In the genomic region with DNA sequence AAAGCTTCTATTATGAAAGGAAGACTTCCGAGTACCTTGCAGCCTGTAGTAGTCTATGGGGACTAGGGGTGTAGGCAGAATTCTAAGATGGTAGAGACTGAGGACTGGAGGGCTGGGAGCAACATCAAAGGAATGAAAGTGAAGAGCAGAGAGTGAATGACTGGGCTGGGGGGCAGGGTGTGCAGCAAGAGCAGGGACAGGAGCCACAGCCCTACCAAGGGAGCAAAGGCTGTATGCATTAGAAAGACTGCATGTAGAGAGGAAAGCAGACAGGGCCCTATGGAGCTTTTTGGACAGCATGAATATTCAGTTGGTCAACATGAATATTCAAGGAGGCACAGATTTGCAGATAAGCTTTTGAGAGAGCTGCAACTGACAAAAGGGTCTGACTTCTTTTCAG, we compare ENCODE assay signal across 20 mouse cellular contexts.
A peak's percentile ranks its signal among the peaks of the same experiment; 100 is the strongest.
DNase-seq lines count a peak whose midpoint lies in the region; ATAC-seq and TF ChIP-seq lines count a peak whose summit lies in the region.
"Had no signal": no experiment of that assay in that cellular context is flagged by ENCODE, and none has a peak within 500 bp of the region (broad histone marks: within the 10 kb centered on the region; RNA-seq: fewer than 3 reads in every experiment).

No protein-coding gene starts in this region.

- H3K27ac ChIP-seq in layer of hippocampus, adult 2 months: peak overlapping the region; percentile 53; the same call in 1 of the 2 replicates
- no peak overlapping the region for H3K27ac ChIP-seq in midbrain, embryonic 13.5 days
- no peak overlapping the region for H3K27ac ChIP-seq in midbrain, embryonic 10.5 days (replicated peaks)
- H3K27ac ChIP-seq: embryonic facial prominence, embryonic 10.5 days; forebrain, embryonic 10.5 days; gastrocnemius, adult 2 months; heart, embryonic 10.5 days; hindbrain, embryonic 14.5 days had no signal

- no peak overlapping the region for H3K4me3 ChIP-seq in layer of hippocampus, adult 2 months
- no peak overlapping the region for H3K4me3 ChIP-seq in midbrain, embryonic 13.5 days (replicated peaks)
- no peak overlapping the region for H3K4me3 ChIP-seq in midbrain, embryonic 10.5 days
- H3K4me3 ChIP-seq: embryonic facial prominence, embryonic 10.5 days; forebrain, embryonic 10.5 days; gastrocnemius, adult 2 months; heart, embryonic 10.5 days had no signal

- WGBS in midbrain, embryonic 13.5 days: 26% methylated on average over 1 of the region's 1 CpGs
- WGBS in midbrain, embryonic 10.5 days: 75% methylated on average over 1 of the region's 1 CpGs

- peaks cover 10% of the 10 kb centered on the region for H3K4me1 ChIP-seq in midbrain, embryonic 13.5 days (replicated peaks)
- H3K4me1 ChIP-seq in midbrain, embryonic 10.5 days: peaks cover 5% of the 10 kb centered on the region; the same call in 1 of the 2 replicates
- H3K4me1 ChIP-seq: embryonic facial prominence, embryonic 10.5 days; forebrain, embryonic 10.5 days; heart, embryonic 10.5 days had no signal

- H3K9me3 ChIP-seq in midbrain, embryonic 13.5 days: no peaks in the 10 kb centered on the region
- H3K9me3 ChIP-seq in midbrain, embryonic 10.5 days (replicated peaks): no peaks in the 10 kb centered on the region
- H3K9me3 ChIP-seq: embryonic facial prominence, embryonic 10.5 days; forebrain, embryonic 10.5 days; heart, embryonic 10.5 days had no signal

- TF ChIP-seq CTCF in layer of hippocampus, adult 2 months (conservative IDR thresholded peaks at IDR 0.05): no peak
- TF ChIP-seq CTCF in brain, embryonic 14.5 days (IDR thresholded peaks at IDR 0.05; ENCODE audit: borderline replicate concordance, extremely low read depth, insufficient read depth, insufficient read length): no peak

- no peak overlapping the region for H3K9ac ChIP-seq in midbrain, embryonic 13.5 days (replicated peaks)
- H3K9ac ChIP-seq: hindbrain, embryonic 14.5 days had no signal

- DNase-seq in layer of hippocampus, adult 2 months (ENCODE audit: low spot score in 2 of 2): no peak
- no peak for DNase-seq in layer of hippocampus, postnatal 36 days
- DNase-seq in midbrain, embryonic 10.5 days (ENCODE audit: low spot score): no peak
- DNase-seq in brain, embryonic 14.5 days (ENCODE audit: low read depth): peak; percentile 45
- DNase-seq in gastrocnemius, postnatal 25 days: no peak
- DNase-seq in left cerebral cortex, postnatal 14 days (ENCODE audit: low spot score in 2 of 2): no peak
- DNase-seq: adrenal gland, postnatal 14 days; cerebellum, adult 2 months; cerebellum, postnatal 10 days; gastrocnemius, adult 2 months; heart, adult 18-20 months; heart, postnatal 10 days; heart, postnatal 4 days had no signal

- TF ChIP-seq POLR2A in brain, embryonic 14.5 days (IDR thresholded peaks at IDR 0.05; ENCODE audit: borderline replicate concordance, extremely low read depth, insufficient read depth, insufficient read length, poor library complexity, severe bottlenecking): no peak

- intact Hi-C loops in left cerebral cortex, postnatal 14 days (cut with DNase I): no loop called here

- H3K4me2 ChIP-seq in midbrain, embryonic 13.5 days (replicated peaks): no peak overlapping the region
- H3K4me2 ChIP-seq: hindbrain, embryonic 14.5 days had no signal

- no peaks in the 10 kb centered on the region for H3K36me3 ChIP-seq in midbrain, embryonic 13.5 days
- no peaks in the 10 kb centered on the region for H3K36me3 ChIP-seq in midbrain, embryonic 10.5 days
- H3K36me3 ChIP-seq: embryonic facial prominence, embryonic 10.5 days; forebrain, embryonic 10.5 days; heart, embryonic 10.5 days had no signal

- ATAC-seq in midbrain, embryonic 13.5 days: peak; percentile 69
- ATAC-seq: activated CD4-positive, CD25-positive, alpha-beta regulatory T cell, adult 4 months; forebrain, embryonic 14.5 days had no signal

- H3K27me3 ChIP-seq in midbrain, embryonic 13.5 days: no peaks in the 10 kb centered on the region
- no peaks in the 10 kb centered on the region for H3K27me3 ChIP-seq in midbrain, embryonic 10.5 days (ENCODE audit: low read depth, poor library complexity, severe bottlenecking)
